Mouse (Mus musculus): Measurements from ENCODE around the gene Bcl2l12. TPM values are rescaled to one million over a fixed set of nuclear protein-coding genes. Genes with fewer than 3 reads are reported as not detected.

Bcl2l12 gene
- 17.3 and 17.4 TPM in 2 replicates for polyA plus RNA-seq (2015; fragmentation: Nextera tagmentation; extraction: Ambion mirVana)

GRCm38 (mm10) chr7:44998501-44998955, at the start of gene Bcl2l12:
Bcl2l12 (minus strand) TSS chr7:44998712.
- Histone ChIP-seq H3K9ac (peak within 1 kb of the TSS; percentile 79), H3K27me3 (no peaks in the 10 kb centered on the region), H3K36me3 (peaks cover 45% of the 10 kb centered on the region), H3K4me2 (peak within 1 kb of the TSS; percentile 79), H3K4me3 (peak within 1 kb of the TSS; percentile 58), H3K9me3 (no peaks in the 10 kb centered on the region), H3K27ac (replicated peaks) (peak within 1 kb of the TSS; percentile 83), H3K4me1 (replicated peaks) (peaks cover 36% of the 10 kb centered on the region)
- no peak for ATAC-seq (ENCODE audit: low read depth)
- 6% methylated on average over 18 of the region's 18 CpGs for WGBS

GRCm38 (mm10) chr7:45047491-45047890, 49.0 kb upstream of the Bcl2l12 start:
- H3K27me3 ChIP-seq, result no peaks in the 10 kb centered on the region
- no peak overlapping the region for H3K4me3 ChIP-seq
- no peak for ATAC-seq (ENCODE audit: low read depth)
- peaks cover 27% of the 10 kb centered on the region for H3K4me1 ChIP-seq (replicated peaks)
- no peaks in the 10 kb centered on the region for H3K9me3 ChIP-seq
- H3K27ac ChIP-seq (replicated peaks), result no peak overlapping the region
- H3K36me3 ChIP-seq, result peaks cover 84% of the 10 kb centered on the region
- 95% methylated on average over 14 of the region's 14 CpGs for WGBS
- H3K9ac ChIP-seq, result no peak overlapping the region
- no peak overlapping the region for H3K4me2 ChIP-seq

DNA sequence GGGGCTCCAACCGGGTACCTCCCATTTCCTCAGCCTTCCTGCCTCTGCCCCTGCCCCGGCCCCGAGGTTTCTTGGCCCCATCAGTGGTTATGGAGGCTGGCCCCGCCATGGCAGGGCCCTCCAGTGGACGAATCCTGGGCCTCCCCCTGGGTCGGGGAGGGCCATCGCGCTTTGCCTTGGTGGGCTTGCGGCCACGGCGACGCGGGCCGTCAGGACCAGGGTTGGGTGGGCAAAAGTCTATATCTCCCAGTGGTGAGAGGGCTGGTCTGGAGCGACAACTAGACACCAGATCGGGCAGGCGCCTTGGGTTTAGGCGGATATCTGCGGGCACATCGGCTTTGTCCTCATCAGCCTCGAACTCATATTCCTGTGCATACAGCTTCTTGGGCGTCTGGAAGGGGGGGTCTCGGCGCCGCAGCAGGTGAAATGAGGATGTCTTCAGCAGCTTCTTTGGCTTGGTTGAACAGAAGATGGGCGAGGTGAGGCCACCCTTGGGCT, 48.4 kb upstream of the Bcl2l12 start:
- Histone ChIP-seq H3K4me2 (no peak overlapping the region), H3K9me3 (no peaks in the 10 kb centered on the region), H3K27me3 (no peaks in the 10 kb centered on the region), H3K9ac (no peak overlapping the region), H3K4me3 (no peak overlapping the region), H3K36me3 (peaks cover 90% of the 10 kb centered on the region), H3K4me1 (replicated peaks) (peaks cover 25% of the 10 kb centered on the region), H3K27ac (replicated peaks) (no peak overlapping the region)
- ATAC-seq (ENCODE audit: low read depth), result no peak
- 97% methylated on average over 26 of the region's 26 CpGs for WGBS

GRCm38 (mm10) chr7:45045741-45046140, 47.2 kb upstream of the Bcl2l12 start:
- Histone ChIP-seq H3K27ac (replicated peaks) (no peak overlapping the region), H3K9ac (no peak overlapping the region), H3K27me3 (no peaks in the 10 kb centered on the region), H3K9me3 (no peaks in the 10 kb centered on the region), H3K36me3 (peaks cover 100% of the 10 kb centered on the region), H3K4me1 (replicated peaks) (peaks cover 14% of the 10 kb centered on the region), H3K4me2 (no peak overlapping the region), H3K4me3 (no peak overlapping the region)
- ATAC-seq (ENCODE audit: low read depth), result no peak
- 95% methylated on average over 22 of the region's 22 CpGs for WGBS

- ATAC-seq (ENCODE audit: low read depth), result no peak
- Histone ChIP-seq H3K9me3 (no peaks in the 10 kb centered on the region), H3K4me2 (no peak overlapping the region), H3K27me3 (no peaks in the 10 kb centered on the region), H3K27ac (replicated peaks) (no peak overlapping the region), H3K4me3 (no peak overlapping the region), H3K9ac (no peak overlapping the region), H3K36me3 (peaks cover 100% of the 10 kb centered on the region), H3K4me1 (replicated peaks) (no peaks in the 10 kb centered on the region)
- WGBS, result 94% methylated on average over 14 of the region's 14 CpGs
These were observed 44.8 kb upstream of the Bcl2l12 start for GRCm38 (mm10) chr7:45043307-45043706.

DNA sequence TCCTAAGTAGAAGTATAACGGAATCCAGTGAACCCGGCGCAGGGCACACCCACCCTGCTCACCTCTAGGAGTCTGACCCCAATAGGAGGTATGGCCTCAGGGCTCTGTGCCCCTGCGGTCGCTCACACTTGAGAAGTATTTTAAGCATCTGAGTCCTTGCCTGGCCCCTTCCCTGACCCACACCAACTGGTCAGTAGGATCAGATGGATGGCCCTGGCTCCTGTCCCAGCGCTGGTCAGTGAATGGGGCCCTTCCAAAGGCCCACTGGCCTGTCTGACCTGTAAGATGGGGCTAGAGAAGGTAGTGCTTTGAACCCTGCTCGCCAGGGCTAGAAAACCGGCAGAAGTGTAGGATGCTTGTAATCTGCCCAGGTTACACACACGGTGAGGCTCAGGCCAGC, 42.3 kb upstream of the Bcl2l12 start:
- Histone ChIP-seq H3K36me3 (peaks cover 100% of the 10 kb centered on the region), H3K9me3 (no peaks in the 10 kb centered on the region), H3K9ac (no peak overlapping the region), H3K27me3 (no peaks in the 10 kb centered on the region), H3K27ac (replicated peaks) (no peak overlapping the region), H3K4me3 (no peak overlapping the region), H3K4me1 (replicated peaks) (no peaks in the 10 kb centered on the region), H3K4me2 (no peak overlapping the region)
- no peak for ATAC-seq (ENCODE audit: low read depth)
- 94% methylated on average over 9 of the region's 9 CpGs for WGBS

GRCm38 (mm10) chr7:45038411-45038810, 39.9 kb upstream of the Bcl2l12 start:
- no peaks in the 10 kb centered on the region for H3K4me1 ChIP-seq (replicated peaks)
- H3K9ac ChIP-seq, result no peak overlapping the region
- H3K36me3 ChIP-seq, result peaks cover 100% of the 10 kb centered on the region
- no peaks in the 10 kb centered on the region for H3K9me3 ChIP-seq
- H3K27me3 ChIP-seq, result no peaks in the 10 kb centered on the region
- WGBS, result 97% methylated on average over 9 of the region's 9 CpGs
- no peak for ATAC-seq (ENCODE audit: low read depth)
- no peak overlapping the region for H3K4me3 ChIP-seq
- no peak overlapping the region for H3K27ac ChIP-seq (replicated peaks)
- no peak overlapping the region for H3K4me2 ChIP-seq

DNA sequence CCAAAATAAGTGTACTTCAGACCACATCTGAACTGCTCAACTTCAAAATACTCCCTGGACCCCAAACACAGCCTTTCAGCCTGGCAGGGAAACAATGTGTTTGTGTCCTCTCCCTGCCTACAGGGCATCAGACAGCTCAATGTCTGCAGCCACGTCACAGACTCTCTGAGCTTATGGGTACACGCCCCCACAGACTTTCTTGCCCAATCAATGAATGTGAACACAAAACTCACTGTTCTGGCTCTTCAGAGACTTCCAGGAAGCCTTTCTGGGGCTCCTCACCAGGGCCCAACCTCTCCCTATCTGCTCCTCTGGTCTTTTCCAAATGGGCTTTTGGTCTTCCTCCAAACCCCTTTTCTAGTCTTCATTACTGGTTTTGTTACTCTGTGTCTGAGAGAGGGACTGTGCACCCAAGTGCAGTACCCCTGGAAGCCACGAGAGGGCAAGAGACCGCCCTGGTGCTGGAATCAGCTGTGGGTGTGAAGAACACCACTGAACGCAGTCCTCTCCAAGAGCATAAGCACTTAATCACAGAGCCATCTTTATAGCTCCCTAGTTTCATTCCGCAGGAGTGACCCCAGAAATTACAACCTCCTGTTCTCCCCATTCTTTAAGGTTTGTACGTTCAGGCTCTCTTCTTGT, 39.3 kb upstream of the Bcl2l12 start:
- no peak overlapping the region for H3K4me2 ChIP-seq
- ATAC-seq (ENCODE audit: low read depth), result no peak
- no peaks in the 10 kb centered on the region for H3K4me1 ChIP-seq (replicated peaks)
- H3K9ac ChIP-seq, result no peak overlapping the region
- no peaks in the 10 kb centered on the region for H3K9me3 ChIP-seq
- peaks cover 100% of the 10 kb centered on the region for H3K36me3 ChIP-seq
- H3K27ac ChIP-seq (replicated peaks), result no peak overlapping the region
- H3K4me3 ChIP-seq, result no peak overlapping the region
- WGBS, result 72% methylated on average over 7 of the region's 7 CpGs
- H3K27me3 ChIP-seq, result no peaks in the 10 kb centered on the region

DNA sequence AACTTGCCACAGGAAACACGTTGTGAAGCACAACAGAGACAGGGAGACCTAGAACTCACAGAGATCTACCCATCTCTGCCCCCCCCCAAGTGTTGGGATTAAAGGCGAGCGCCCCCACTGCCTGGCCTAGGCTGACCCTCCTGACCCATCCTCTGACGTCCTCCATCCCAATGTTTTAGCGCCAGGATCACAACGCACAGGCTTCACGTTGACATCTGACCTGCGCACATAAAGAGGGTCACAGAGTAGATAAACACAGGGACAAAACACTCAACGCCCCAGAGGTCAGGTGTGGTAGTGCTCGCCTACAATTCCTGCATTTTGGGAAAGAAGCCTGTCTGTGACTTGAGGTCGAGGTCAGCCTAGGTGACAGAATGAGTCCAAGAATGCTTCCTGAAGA, 38.2 kb upstream of the Bcl2l12 start:
- WGBS, result 91% methylated on average over 11 of the region's 11 CpGs
- ATAC-seq (ENCODE audit: low read depth), result no peak
- Histone ChIP-seq H3K9ac (no peak overlapping the region), H3K9me3 (no peaks in the 10 kb centered on the region), H3K4me3 (no peak overlapping the region), H3K4me2 (no peak overlapping the region), H3K36me3 (peaks cover 100% of the 10 kb centered on the region), H3K27me3 (no peaks in the 10 kb centered on the region), H3K27ac (replicated peaks) (no peak overlapping the region), H3K4me1 (replicated peaks) (no peaks in the 10 kb centered on the region)

DNA sequence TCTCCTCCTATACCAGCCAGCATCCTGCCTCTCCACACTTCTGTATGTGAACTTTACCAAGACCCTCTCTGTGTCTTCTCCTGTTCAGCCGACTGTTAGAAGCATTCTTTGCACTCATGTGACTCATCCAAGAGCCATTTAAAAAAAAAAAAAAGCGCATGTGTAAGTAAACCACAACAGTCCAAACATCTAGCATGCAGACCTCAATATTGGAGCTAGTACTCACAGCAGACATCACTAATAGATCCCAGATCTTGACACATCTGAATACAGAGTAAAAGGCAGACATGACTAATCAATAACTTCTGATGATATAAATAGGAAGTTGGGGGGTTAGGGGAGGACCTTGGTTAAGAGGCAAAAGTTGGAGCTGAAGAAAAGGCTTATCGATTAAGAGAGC, 37.1 kb upstream of the Bcl2l12 start:
- peaks cover 100% of the 10 kb centered on the region for H3K36me3 ChIP-seq
- H3K4me1 ChIP-seq (replicated peaks), result no peaks in the 10 kb centered on the region
- H3K9ac ChIP-seq, result no peak overlapping the region
- no peaks in the 10 kb centered on the region for H3K27me3 ChIP-seq
- no peak overlapping the region for H3K4me3 ChIP-seq
- WGBS, result 95% methylated on average over 3 of the region's 3 CpGs
- no peak for ATAC-seq (ENCODE audit: low read depth)
- no peak overlapping the region for H3K4me2 ChIP-seq
- H3K27ac ChIP-seq (replicated peaks), result no peak overlapping the region
- no peaks in the 10 kb centered on the region for H3K9me3 ChIP-seq

DNA sequence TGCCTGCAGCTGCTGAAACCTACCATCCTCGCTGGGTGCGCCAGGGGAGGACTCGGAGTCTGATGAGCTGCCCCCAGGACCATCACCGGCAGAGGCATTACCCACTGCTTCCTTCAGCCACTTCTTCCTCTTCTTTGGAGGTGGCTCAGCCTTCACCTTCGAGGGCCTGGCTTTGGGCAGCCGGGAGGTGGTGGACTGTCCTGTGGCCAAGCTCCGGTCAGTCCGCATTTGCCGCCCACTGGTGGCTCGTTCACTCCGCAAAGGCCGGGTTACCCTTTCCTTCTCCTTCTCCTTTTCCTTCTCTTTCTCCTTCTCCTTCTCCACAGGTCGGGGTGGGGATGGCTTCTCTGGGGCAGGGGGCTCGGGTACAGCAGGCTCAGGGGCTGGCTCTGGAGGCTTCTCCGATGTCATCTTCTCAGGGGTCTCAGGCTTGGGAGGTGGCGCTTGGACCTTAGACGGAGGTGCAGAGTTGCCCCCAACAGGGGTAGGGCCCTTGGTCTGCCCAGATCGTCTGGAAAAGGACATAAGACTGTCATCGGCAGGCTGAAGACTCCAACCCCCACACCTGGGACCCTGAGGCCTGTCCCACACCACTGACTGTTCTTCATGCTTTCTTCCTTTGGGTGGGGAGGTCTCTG, 35.3 kb upstream of the Bcl2l12 start:
- no peak overlapping the region for H3K27ac ChIP-seq (replicated peaks)
- no peak overlapping the region for H3K9ac ChIP-seq
- no peak overlapping the region for H3K4me2 ChIP-seq
- H3K9me3 ChIP-seq, result no peaks in the 10 kb centered on the region
- H3K4me1 ChIP-seq (replicated peaks), result no peaks in the 10 kb centered on the region
- ATAC-seq (ENCODE audit: low read depth), result no peak
- no peak overlapping the region for H3K4me3 ChIP-seq
- 95% methylated on average over 19 of the region's 19 CpGs for WGBS
- H3K27me3 ChIP-seq, result no peaks in the 10 kb centered on the region
- H3K36me3 ChIP-seq, result peaks cover 100% of the 10 kb centered on the region

GRCm38 (mm10) chr7:45030857-45031256, 32.3 kb upstream of the Bcl2l12 start:
- H3K27me3 ChIP-seq, result no peaks in the 10 kb centered on the region
- peaks cover 93% of the 10 kb centered on the region for H3K36me3 ChIP-seq
- no peaks in the 10 kb centered on the region for H3K9me3 ChIP-seq
- no peak for ATAC-seq (ENCODE audit: low read depth)
- WGBS, result 96% methylated on average over 8 of the region's 8 CpGs
- no peak overlapping the region for H3K4me3 ChIP-seq
- peaks cover 11% of the 10 kb centered on the region for H3K4me1 ChIP-seq (replicated peaks)
- no peak overlapping the region for H3K4me2 ChIP-seq
- H3K9ac ChIP-seq, result no peak overlapping the region
- H3K27ac ChIP-seq (replicated peaks), result no peak overlapping the region
